Mouse (Mus musculus) kidney, adult 9 months (tissue): ENCODE measurements at regions not wholly inside any gene's neighbourhood (a gene's known extent, or its start where the extent isn't known, plus 50 kb on each side); places are given as distances from the start of the nearest gene placed in this dataset.
"Not testable (repeated sequence)": the region's sequence is repeated elsewhere in the genome, so short reads cannot be mapped to it uniquely, and the experiment has no call there.

Experiments
- DNase-seq: peaks from one replicate; pipeline ENCODE4 v3.0.0; 2022

DNA sequence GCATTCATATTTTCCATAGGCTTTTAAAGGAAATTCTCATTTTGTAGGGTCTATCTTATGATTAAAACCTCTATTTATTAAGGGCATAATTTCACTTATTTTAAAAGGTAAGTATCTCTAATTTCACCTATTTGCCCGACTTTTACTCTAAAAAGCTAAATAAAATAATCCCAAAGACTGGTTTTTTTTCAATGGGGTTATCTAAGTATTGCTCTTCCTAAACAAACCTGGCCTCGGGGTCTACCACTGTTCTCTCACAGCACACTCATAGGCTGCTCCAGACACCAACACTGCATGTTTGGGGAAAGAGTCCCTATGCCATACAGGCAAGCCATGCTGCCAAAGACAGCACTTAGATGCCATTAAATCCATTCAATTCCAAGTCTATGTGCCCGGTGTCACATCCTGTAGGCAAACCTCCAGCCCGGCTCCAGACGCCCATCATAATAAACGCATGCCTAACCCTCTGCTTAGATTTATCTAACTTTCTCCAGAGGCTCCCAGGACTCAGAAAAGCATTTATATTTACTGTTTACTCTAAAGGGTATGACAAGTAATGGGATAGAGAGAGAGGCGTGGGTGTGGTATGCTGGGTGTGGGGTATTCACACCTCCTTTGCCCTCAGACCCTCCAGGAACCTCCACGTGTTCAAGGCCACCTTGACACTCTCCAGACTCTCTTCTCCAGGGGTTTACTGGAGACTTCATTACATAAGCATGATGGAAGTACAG lies 62.5 kb upstream of the Cpm start:
- DNase-seq = no peak

DNA sequence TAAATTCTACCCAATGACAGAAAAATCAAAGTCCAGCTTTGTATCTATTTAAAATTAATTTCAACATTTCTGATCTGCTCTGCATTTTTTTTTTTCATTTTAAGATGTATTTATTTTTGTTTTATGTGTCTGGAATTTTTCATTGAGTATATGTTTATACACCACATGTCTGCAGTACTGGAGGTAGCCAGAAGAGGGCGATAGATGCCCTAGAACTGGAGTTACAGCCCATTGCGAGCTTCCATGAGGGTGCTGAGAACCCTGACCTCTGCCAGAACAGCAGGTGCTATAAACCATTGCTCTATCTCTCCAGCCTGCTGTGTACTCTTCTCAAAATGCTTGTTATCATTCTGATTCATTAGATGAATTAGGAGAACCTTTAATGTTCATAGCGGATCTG lies 63.1 kb upstream of the Cpm start:
- no peak for DNase-seq

DNA sequence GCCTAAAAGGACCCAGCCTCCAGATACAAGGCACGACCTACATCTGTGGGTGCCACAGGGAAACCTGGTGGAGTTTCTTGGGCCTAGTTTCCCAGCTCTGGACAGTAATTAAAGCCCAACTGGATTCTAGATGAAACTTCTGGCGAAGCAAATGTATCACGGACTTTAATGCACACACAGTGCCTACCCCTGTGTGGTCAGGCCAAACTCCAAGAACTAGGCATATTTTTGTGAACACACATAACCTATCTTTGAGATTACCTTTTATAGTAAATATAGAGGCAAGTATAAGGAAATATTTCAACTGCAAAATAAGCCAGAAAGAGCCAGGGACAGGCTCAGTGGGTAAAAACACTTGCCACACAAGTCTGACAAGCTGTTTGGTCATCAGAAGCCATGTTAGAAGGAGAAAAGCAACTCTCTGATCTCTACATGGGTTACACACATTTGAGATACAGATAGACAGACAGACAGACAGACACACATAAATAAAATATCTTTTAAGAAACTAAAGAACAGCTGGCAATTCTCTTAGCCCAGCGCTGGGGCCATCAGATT lies 63.7 kb upstream of the Cpm start:
- no peak for DNase-seq

DNA sequence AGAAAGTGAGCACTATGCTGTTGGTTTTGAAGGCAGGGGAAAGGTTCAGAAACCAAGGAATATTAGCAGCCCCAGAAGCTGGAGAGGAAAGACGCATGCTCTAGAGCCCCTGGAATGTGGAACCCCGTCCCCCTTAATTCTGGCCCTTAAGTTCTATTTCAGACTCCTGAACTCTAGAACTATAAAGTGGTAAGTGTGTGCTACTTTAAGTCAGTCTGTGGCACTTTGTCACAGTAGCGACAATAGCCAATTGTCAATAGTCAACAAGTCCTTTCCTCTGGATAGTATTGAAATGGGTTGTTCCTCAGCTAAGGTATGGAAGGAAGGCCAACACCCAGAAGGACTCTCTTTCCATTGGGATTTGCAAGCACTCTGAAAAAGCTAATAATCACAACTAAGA lies 64.2 kb upstream of the Cpm start:
- DNase-seq = no peak

DNA sequence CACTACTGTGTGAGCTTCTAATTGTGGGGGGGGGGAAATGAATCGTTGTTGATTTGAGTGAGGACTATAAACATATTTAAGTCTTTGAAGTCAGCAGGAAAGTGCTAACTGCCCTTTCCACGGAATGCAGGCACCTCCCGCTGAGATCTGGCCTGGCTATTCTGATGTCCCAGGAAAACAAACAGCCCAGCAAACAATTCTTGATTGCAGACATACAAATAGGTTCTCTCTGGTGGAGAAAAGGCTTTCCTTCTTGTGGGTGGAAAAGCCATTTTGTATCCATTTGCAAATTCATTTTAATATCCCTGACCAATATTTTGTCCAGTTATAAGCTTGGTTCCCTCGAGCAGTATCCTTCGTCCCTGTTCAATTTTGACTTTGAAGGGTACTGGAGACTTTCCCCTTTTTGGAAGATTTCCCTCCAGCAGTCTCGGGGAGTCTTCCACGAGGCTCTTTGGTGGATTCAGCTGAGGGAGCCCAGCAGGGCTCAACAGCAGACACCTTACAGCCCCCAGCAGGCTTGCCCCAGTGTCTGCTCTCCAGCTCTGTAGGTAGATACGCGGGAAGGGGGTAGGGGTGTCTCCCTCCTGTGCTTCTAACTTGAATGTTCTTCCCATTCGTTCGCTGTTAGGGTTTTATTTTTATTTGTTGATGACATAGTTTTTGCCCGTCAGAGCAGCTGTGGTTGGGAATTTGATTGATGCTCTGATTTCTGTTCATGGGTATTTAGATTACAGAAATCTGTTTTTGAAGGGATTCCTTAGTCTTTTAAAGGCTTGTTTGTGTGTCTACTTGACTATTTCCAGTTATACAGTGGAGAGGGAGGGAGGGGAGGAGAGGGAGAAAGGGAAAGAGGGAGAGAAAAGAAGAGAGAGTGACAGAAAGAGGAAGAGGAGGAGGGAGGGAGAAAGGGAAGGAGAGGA lies 64.9 kb upstream of the Cpm start:
- DNase-seq = no peak

DNA sequence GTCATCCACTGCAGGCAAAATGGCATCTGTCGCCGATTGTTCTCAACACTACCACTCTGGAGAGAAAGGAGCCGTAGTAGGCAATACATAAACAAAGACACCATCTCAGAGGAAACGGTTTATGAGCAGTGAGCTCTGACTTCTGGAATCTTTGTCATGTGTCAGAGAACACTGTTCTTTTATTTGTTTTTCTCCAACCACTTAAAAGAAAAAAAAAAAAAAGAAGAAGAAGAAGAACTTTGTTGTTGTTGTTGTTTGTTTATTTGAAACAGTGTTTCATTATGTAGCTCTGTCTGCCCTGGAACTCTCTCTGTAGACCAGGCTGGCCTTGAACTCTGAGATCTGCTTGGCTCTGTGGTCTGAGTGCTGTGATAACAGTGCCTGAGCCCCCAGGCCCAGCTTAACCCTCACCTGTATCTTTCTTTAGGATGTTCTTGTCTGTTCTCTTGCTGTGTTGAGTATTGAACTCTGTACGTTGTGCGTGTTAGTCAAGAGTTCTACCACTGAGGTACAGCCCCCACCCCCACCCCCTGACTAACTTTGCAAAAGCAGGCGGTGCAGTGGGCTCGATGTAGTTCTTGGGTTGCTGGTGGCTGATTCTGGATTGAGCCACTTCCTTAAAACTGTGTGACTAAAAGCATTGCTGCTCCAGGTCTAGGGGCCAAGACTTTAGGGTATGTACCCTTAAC lies 65.7 kb upstream of the Cpm start:
- no peak for DNase-seq

DNA sequence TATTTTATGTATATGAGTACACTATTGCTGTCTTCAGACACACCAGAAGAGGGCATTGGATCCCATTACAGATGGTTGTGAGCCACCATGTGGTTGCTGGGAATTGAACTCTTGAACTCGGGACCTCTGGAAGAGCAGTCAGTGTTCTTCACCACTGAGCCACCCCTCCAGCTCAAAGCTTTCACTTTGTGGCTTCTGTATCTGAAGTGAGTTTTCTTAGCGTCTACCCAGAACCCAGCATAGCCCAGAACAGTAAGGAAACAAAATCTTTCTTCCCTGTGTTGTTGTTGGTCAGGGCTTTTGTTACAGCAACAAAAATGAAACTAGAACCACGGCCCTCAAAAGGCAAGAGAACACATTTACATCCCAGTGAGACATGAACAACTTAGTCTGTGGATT lies 66.5 kb upstream of the Cpm start:
- not testable (repeated sequence) for DNase-seq

DNA sequence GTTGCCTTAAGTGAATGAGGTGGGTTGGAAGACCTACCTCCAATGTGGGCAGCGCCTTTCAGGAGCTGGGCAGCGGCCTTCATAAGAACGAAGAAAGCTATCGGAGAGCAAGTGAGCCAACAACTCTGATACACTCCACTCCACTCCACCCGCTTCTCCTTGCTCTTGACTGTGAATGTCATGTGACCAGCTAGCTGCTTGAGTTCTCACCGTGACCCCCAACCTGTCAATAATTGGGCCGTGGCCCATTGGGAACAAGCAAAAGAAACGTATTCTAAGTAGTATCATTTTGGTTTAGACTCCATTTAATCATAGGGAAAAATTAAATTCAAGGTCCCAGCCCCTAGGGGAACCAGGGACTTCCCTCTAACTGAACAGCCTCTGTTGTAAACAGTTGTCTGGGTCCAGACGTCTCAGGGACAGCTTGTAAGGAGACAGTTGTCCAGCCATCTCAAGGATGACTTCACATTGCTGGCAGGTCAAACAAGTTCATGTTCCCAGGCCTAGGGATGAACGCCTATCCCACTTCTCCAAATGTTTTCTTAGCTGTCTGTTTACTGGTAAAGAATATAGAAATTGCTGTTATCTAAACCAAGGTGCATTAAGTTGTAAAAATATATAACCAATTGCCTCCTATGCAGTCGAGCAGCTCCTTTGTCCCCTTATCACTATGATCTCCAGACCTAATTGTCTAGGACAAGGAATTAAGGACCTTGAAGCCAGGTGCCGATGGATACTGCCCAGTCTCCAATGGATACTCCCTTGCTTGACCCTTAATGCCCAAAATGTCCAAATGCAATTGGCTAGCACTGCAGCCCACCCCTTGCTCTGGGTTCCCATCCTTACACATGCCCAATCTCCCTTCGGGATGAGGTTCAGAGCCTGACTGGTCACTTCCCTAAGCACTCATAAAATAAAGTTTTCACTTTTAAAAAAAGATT lies 67.1 kb upstream of the Cpm start:
- DNase-seq = no peak

DNA sequence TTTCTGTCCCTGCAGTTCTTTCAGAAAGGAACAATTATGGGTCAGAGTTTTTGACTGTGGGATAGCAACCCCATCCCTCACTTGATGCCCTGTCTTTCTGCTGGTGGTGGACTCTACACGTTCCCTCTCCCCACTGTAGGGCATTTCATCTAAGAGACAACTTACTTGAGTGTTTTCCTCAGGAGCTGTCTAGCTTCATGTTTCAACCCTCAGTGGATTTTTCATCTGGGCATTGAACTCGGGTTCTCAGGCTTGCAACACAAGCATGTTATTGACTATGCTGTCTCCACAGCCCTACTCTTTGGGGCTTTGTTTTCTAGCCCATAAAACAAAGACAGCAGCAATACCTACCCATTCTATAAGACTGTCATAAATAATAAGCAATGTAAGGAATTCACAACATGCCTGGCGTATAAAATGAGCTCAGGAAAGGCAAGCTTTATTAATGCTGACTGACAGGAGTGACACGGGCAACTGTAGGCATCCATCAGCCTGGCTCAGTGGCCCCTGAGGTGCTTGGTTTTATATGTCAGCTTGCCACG lies 68.0 kb upstream of the Cpm start:
- no peak for DNase-seq

DNA sequence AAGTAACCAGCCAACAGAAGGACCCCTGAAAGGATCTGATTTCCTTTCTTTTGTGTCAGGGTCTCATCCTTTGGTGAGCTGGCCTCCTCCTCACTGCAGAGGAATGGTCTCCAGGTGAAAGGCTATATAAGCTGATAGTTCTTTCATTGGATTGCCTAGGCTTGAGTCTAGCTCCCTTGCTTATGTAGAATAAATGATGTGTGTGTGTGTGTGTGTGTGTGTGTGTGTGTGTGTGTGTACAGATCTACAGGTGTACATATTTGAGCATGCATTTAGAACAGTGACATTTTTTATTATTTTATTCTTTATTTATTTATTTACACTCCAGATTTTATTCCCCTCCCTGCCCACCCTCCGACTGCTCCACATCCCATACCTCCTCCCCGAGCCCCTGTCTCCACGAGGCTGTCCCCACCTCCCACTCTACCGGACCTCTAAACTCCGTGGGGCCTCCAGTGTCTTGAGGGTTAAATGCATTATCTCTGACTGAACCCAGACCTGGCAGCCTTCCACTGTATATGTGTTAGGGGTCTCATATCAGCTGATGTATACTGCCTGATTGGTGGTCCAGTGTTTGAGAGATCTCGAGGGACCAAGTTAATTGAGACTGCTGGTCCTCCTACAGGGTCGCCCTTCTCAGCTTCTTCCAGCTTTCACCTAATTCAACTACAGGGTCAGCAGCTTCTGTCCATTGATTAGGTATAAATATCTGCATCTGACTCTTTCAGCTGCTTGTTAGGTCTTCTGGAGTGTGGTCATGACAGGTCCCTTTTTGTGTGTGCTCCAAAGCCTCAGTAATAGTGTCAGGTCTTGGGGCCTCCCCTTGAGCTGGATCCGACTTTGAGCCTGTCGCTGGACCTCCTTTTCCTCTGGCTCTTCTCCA lies 68.7 kb upstream of the Cpm start:
- DNase-seq = no peak

DNA sequence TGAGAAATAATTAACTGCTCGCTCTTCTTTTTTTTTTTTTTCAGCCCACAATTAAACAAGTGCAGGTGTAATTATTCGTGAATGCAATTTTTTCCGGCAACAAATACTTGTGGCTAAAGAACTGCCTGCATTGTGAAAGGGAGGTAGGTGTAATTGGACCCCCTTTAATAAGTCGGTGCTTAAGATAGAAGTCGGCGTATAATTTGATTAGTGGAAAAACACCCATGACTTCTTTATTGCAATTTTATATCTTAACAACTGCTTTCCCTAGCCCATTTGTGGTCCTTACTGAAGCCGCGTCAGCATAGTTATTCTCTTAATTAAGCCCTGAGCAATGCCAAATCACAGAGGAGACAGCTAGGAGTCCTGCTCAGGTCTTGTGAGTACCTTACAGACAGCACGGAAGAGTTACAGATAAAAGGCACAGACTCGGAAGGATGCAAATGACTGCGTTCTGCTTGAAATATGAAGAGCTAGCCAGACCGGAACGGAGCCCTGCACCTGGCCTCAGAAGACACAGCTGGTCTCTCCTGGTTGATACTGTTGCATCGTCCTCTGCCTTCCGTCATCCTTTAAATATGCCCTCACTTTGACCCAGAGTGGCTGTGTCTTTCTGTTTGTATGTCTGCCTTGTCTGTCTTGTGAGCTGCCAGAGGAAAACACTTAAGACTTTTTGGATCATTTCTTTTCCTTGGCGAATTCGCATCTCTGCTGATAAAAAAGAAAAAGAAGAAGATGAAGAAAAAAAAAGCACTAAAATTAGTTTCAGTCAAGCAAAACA lies 69.5 kb upstream of the Cpm start:
- no peak for DNase-seq

DNA sequence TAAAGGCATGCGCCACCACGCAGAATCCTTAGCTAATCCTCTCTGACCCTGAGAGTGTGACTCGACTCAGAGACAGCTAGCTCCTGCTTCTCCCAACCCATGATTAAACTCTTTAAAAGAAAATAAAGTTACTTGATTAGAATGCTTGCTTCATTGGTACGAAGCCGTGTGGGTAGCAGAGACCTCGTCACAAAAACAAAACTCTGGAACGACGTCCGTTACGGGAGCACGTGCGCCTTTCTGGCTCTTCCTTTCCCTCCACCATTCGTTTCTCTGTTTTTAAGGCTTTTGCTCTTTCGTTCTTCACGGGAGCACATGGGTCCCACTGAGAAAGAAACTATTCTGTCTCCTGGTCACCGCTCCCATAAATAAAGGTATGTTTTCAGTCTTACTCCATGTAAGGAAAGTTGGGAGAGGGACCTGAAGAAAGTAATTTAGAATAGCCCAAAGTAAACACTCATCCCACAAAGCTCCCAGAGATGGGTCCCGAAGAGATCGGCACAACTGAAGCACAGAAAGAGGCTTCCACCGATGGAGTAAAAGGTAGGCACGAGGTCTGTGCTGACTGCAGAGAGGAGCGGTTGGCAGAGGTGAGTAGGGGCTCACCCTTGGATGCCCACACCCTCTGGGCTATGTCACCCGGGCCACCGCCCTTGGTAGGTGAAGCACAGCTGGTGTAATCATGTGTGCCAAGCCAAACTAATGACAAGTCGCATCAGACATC lies 70.2 kb upstream of the Cpm start:
- no peak for DNase-seq

DNA sequence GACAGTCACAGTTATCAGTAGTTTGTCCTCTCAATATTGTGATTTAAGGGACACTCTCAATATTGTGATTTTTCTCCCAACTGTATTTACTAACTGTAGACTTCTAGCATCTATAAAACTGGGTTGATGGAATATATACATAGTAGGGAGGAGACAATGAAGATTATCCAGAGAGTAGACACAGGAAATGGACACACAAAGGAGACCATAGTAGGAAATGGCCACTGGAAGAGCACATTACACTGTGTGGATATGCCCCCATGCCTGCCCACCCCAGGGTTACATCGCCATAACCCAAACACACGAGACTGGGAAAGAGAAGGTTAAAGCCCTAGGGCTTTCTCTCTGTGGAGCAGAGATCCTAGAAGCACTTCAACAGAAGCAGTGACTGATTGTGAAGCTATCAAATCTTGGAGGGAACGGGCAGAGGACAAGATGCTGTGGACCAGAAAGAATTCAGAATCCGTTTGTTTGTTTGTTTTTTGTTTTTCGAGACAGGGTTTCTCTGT lies 71.0 kb upstream of the Cpm start:
- DNase-seq = no peak

DNA sequence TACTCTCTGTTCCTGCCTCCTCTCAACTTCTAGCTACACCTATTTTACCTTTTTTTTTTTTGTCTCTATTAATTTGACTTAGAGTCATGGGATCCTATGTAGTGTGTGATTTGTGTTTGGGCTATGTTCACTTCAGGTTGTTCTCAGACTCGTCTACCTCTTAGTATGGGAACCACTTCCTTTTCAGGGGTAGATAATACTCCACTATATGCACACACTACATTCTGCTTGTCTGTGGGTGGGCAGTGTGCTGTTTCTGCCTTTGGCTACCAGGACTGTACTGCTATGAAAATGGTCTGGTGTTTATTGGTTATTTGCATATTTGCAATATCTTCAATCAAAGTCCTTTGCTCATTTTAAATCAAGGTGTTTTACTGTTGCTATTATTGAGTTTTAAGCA lies 71.6 kb upstream of the Cpm start:
- no peak for DNase-seq

DNA sequence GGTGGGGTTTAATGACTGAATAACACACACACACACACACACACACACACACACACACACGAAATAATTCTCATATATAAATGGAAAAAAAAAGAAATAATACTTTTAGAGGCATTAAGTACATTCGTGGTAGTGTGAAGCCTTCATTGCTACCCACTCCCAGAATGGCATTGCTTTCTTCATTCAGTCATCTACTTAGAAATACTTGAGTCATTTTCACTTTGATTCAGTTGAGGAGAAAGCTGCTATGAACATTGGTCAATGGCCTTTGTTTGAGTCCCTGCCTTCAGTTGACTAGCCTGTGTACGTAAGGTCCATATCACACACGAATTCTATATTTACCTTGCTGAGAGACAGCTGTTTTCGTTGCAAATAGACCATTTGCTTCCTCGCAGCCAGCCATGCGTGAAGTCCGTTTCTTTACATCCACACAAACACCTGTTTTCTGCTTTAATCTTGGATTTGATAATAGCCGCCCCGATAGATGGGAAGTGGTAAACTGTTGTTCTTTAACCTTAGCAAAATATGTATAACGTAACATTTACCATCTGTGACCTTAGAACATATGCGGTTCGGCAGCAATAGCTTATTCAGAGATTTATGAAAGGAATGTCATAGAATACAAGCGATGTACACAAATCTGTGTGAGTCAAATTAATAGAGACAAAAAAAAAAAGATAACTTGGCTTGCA lies 72.3 kb upstream of the Cpm start:
- DNase-seq = no peak

DNA sequence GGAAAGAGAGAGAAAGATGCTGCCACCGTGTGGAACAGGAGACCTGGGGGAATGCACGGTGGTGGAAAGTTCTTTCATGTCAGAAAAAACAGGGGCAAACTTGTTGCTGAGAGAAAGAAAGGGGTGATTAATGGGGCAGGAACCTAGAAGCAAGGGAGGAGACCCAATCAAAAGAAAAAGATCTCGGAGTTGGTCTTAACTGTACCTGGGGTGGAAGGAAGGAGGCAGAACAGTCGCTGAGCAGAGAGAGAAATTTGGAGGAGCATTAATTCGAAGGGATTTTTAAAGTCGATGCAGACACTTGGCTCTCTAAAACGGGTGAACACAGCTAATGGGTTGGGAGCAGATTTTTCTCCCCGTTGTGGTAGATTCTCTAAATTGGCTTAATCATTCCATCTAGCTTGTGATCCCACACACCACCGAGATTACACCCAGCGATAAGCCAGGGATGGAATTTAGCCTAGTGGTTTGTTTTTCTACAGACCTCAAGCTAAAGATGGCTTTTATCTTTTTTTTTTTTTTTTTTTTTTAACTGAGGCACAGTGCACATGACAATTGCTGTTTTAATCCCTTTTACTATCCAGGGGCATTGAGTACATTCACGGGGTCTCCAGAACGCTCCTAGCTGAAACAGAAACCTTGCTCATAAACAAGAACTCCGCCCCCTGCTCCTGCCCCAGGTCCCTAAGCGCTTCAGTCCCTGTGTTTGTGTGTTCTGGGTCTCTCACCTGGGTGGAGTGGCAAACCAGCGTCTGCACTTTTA lies 73.1 kb upstream of the Cpm start:
- DNase-seq = no peak

DNA sequence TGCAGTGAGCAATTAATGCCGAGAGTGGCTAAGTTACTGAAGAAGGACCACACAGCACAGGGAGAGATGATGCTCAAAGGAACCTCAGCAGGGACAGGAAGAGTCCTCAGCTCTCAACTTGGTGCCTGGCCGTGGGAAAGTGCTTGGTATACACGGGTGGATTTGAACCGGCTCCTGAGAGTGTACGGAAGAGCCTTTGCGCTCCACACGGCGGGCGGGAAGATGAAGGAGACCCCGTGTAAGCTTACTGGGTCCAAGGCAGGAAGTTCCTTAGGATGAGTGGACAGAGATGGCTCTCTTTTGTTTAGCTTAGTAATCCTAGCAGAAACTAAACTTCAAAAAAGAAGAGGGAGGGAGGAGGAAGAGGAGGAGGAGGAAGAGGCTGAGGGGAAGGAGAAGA lies 73.8 kb upstream of the Cpm start:
- no peak for DNase-seq

DNA sequence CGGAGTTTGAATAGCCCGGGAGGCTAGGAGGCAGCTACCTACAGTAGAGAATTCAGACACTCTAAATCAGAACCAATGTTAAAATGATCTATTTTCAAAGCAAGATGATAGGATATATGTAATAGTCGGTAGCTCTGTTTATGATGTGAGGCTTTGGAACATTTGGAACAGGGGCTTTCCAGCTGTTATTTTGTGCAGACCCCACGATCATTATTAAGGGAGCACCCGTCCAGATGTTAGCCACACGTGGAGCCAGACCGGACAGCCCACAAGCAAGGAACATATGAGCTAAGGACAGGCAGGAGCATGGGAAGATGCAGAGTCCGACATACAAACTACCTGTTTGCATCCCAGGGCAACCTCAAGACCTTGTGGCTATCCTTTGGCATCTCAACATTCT lies 74.3 kb upstream of the Cpm start:
- DNase-seq = no peak
